Mouse (Mus musculus) T-cell, adult 2 months (primary cell): ENCODE results near the gene Cdc123.

Experiments
- DNase-seq: peaks from one replicate; pipeline ENCODE4 v3.0.0; 2022; ENCODE audit warnings: low spot score

The Cdc123 gene

DNA sequence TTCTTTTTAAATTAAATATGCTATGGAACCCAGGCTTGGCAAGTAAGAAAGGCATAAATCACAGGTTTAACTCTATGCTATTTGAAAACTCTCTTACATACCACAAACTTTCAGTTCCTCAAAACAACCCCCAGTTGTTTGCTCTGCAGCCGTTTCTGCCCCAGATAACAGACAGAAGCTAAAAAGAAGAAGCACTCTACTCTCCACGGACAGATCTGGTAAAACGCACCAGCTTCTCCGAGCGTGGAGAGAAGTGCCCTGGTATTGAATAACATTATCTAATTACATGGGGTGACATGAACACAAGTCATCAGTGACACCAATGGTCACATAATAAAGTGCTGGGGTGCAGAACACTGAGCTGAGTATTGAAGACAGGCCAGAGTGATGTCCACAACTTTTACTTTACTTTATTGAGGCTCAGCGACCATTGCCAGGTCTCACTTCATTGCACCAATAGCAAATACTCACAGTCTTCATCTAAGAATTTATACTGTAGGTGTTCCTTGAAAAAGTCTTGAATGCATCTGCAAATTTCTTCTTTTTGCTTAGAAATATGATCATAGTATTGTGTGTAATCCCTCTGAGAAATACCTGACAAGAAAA, 40.4 kb downstream of the Cdc123 start:
- no peak for DNase-seq

DNA sequence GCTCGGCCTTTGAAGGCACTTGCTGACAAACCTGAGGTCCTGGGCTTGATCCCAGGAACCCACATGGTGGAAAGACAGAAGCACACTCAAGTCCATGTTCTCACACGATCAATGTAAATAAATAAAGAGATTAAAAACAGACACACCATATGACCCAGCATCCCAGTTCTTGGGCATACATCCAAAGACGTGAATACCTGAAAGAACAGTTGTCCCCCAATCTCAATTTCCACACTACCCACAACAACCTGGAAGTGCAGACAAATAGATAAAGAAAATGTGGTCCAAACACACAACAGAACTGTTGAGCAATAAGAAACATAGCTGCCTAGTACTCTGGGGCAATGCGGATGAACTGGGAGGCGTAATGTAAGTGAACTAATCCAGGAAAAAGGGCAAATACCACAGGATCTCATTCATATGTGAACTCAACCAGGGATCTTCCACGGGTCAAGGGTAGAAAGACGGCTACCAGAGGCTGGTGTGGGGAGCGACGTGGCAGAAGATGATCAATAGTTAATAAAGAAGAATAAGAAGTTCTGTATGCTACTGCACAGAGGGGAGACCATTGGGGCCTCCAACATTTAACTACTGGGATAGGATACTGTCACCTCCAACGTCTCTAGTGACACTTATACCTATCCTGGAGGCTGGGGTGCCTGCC, 42.9 kb downstream of the Cdc123 start:
- DNase-seq: no peak

DNA sequence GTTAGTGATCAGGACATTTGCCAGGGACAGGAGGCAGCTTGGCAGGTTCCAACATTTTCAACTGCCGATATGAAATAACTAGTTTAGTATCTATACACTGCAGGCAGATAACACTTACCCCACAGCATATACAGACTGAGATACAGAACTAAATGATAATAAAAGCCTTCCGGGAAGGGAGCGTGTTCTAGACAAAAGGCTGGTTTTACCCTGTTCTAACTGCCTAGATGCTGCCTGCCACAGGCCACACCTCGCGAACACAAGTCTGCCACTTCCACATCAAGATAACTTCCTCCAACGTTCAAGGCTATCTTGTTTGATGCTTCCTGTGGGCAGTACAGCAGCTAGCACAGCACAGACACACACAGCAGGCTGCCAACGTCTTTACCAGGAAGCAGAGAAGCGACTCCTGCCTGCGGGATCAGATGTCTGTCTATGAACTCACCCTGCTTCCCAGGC, 43.8 kb downstream of the Cdc123 start:
- DNase-seq: peak; percentile 16

DNA sequence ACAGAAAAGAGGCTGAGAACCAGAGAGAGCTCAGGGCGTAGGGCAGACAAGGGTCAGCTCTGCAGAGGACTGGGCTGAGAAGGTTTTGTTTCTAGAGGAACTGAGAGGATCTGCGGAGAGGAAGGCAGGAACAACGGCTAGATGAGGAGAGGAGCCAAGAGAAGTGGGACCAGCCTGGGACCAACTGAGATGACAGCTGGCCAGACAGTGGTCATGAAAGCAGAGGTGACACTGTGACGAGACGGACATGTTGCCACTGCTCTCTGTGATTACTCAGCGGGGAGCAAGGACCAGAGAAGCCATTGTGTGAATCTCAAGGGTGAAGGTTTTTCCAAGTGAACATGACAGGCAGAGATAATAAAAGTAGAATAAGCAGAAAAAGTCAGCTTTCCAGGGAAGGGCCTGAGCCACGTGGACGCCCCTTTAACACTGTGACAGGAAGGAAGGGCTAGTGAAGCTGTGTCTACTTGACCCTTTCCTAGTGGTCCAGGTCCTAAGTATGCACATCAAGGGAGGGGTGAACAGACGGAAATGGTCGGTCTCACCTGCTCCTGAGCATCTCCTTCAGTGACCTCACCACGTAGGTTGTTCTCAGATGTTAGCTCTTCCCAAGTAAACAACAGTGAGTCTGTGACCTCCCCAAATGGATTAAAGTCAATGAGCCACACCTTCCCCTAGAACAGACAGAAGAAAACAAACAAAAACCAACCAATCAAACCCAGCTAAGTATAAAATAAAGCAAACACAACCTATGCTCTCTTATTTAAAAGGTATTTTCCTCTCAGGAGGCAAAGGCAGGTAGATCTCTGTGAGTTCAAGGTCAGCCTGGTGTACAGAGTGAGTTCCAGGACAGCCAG, 46.9 kb downstream of the Cdc123 start:
- DNase-seq: no peak

DNA sequence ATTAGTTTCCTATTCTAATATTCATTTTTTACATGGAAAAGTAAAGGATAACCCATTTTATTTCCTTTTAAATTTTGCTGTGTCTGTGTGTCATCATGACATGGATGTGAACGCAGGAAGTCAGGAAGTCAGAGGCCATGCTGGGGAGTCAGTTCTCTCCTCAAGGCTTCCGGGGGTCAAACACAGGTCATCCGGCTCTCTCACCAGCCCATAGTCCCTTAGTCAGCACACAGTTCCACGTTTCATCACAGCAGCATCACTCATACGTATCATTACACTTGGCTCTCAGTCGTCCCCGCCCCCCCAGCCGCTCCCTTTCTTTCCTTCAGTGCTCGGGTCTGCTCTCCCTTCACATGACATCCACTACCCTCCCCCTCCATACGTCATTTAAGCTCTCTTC, 51.2 kb downstream of the Cdc123 start:
- DNase-seq: no peak

DNA sequence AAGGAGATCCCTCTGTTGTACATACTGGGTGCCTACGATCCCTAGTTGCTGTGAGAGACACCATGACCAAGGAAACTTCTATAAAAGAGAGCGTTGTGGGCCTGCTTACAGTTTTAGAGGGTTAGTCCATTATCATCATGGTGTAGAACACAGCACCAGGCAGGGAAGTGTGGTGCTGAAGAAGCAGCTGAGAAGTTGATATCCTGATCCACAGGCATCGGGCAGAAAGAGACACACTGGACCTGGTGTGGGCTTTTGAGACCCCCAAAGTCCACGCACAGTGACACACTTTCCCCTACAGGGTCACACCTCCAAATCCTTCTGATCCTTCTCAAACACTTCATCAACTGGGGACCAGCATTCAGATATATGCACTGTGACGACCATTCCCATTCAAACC, 52.9 kb downstream of the Cdc123 start:
- DNase-seq: no peak

DNA sequence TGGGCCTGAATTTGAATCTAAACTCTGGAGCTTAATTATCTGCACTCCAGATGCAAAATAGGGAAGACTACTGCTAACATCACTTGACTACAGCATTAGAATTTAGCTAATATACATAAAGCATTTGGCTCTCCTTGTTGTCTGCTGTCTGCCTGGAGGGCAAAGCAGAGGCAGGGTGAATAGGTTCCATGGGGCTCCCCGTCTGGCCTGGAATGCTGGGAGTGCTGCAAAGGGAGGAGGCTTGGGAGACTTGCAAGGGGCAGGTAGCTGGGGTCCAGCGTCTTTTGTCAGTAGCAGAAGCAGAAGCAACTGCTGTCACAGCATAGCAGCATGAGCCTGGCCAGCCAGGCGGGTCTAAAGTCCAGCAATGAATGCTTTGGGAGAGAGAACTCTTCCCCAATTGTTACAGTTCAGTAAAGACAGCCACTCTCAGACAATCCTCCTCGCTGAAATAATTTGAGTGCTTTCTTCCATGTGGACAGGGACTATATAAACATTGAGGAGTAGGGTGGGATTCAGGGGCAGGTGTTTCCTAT, 55.3 kb downstream of the Cdc123 start:
- DNase-seq: no peak

DNA sequence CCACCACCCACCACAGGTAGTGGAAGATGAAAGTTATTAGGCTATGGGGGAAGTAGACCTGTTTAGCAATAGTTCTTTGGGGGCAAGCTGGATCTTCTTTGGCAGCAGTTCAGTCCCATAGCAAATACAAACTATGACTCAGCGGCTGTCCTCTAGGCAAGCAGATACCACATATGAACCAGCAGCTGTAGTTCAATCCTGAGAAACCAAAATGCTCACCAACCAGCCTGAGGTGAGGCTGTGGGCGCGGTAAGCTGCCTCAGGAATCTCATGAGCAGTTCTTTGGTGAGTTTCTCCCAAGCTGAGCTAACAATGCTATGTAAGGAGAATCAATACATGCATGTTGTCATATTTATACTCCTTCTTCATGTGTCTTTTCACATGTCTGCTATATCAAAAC, 57.6 kb downstream of the Cdc123 start:
- no peak for DNase-seq

DNA sequence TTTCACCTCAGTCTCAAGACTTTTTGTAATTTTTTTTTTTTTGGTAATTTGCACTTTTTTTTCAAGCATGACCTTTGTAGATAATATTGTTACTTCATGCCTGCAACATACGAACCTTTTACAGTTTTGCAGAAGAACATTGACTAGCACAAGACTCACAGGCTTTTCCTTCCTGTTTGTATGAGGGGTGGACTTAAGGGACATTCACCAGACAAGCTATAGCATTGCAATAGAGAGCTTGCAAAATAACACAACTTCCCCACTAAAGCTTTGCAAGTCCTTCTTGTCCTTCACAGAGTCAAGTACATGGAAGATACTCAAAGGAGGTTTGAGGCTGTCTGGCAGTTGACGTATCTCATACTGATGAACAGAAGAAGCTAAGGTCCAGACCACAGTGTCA, 72.5 kb downstream of the Cdc123 start:
- DNase-seq: no peak

DNA sequence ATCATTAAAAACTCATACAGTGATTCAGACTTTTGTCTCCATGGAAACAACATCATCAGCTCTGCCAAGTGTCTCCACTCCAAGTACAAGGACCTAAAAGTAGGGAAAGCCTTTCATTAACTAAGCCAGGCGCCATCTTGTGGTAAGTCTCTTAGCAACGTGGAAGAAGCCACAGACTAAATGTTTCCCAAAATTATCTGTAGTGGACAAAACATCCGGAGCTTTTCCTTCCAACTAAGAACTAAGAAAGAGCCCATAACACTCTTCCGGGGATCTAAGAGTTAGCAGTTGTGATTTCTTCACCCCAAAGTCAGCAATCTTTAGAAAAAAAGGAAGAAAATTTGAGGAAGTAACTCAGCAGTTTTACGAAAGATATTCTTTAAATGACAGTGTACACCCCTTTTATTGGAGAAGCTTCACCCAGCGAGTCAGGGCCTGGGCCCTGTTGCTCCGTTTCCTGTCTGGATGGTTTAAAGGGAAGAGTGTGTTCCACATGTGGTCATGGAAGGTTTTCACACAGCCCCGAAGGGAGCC, 74.2 kb downstream of the Cdc123 start:
- no peak for DNase-seq

DNA sequence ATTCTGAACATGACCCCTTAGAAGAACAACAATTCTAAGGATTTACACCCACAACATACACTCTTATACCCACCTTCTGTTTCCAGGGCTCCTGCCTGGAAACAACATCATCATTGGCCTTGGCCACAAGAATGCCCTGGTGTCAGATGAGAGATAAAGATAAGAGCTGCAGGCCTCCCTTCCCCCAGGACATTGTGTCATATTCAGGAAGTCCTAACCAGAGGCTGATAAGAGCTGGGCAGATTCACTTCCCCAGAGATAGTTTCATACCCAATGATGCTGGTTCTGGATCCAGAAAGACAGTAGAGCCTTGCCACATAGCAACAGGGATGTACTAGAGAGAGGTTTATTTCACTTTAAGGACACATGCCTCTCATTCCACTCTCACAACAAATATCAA, 75.3 kb downstream of the Cdc123 start:
- no peak for DNase-seq

DNA sequence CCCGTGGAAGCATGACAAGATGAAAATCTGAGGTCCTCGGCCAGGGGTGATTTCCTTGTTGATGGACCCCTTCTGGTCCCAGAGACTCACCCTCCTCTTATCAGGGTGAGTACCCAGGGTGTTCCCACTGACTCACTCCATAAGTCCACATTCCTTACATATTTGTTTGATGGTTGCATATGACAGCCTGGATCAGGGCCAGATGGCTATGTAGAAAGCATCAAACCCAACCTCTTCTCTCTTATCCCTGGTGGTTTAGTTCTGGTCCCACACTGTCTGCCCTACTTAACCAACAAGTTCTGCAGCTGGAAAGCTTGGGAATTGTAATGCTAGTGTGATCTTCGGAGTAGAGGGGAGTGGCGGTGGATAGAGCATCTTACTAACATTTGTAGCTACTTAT, 76.0 kb downstream of the Cdc123 start:
- DNase-seq: no peak

DNA sequence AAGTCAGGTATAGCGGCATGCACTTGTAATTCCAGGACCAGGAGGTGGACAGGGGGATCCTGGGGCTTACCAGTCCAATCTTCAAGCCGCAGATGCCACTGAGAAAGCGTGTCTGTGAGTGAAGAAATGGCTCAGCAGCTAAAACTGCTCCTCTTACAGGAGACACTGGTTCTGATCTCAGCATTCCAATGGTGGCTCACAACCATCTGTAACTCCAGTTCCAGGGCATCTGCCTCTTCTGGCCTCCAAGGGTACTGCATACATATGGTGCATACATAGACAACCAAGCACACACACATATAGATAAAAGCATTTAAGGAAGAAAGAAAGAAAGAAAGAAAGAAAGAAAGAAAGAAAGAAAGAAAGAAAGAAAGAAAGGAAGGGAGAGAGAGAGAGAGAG, 82.9 kb downstream of the Cdc123 start:
- DNase-seq: no peak

DNA sequence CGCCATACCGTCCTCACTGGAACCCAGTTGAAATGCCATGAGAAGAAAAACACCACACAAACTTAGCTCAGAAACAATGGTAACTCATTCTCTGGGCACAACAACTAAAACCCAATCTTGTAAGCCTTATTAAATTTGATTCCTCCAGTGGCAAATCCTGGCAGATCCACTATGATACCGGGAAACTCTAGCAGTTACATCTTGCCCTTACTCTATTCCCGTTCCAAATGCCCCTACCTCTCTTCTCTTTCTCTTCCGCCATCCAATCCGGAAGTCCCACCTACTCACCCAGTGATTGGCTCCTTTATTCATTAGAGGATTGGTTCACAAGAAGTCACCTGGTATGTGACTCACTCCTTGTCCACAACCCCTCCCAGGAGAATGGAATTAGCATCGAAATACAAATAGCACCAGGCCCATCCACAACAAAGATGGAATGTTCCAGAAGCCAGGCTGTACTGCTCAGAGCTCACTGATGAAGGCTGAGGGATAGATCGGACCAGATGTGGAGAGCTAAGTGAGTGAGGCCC, 84.4 kb downstream of the Cdc123 start:
- DNase-seq: no peak

DNA sequence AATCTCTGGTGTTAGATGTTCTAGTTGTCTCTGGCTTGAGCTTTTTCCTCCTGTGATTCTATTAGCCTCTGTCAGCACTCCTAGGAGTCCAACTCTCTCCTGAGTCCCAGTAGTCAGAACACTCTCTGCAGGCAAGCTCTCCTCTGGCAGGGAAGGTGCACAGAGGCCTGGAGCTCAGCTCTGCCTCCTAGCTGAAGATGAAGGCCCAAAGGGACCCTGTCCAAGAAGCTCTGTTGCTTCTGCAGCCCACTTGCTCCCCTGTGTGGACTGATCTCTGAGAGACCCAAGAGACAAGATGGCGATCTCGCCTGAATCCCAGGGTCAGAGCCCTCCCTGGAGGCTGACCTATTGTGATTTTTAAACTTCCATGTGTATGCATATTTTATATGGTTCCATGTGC, 86.4 kb downstream of the Cdc123 start:
- no peak for DNase-seq

DNA sequence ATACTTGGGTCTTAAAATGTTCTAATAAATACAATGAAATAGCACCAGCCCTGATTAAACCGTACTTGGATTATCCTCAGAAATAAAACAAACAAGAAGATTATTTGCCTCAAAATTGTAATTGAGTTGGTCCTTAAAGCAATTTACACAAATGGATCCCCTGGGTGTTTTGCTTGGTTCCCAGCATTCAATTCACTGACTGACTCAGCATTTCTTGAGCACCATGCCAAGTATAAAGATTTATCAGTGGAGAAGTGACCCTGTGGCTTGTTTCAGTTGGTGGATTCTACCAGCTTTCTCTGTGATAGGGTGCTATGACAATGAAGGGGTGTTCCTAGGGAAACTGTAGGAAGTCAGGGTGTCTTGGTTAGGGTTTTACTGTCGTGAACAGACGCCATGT, 94.1 kb downstream of the Cdc123 start:
- no peak for DNase-seq

DNA sequence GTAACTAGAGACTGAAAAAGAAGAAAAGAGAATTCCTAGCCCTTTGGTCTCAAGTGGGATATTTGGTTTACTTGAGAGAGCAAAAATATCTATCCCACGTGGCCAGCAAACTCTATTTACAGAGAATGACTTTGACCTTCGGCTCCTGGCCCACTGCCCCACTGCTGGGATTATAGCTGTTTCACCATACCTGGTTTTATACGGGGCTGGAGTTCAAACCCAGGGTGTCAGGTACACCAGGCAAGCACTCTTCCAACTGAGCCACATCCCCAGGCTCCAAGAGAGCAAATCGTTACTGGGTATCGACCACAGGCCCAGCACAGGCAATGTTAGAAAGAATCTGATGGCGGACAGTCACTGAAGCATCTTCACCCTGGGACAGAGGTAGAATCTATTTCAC, 95.8 kb downstream of the Cdc123 start:
- DNase-seq: no peak

DNA sequence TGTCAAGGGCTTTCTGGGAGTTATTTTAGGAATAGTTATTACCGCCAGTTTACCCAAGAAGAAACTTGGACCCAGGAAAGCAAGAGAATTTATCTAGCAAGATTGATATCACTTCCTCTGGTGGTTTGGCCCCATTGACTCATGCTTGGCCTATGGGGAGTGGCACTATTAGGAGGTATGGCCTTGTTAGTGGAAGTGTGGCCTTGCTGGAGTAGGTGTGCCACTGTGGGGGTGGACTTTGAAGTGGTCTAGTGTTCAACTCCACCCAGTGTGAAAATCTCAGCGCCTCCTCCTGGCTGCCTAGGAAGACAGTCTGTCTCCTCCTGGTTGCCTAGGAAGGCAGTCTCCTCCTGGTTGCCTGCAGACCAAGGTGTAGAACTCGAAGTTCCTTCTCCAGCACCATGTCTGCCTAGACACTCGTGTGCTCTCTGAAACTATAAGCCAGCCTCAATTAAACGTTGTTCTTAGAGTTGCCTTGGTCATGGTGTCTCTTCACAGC, 97.4 kb downstream of the Cdc123 start:
- DNase-seq: no peak

DNA sequence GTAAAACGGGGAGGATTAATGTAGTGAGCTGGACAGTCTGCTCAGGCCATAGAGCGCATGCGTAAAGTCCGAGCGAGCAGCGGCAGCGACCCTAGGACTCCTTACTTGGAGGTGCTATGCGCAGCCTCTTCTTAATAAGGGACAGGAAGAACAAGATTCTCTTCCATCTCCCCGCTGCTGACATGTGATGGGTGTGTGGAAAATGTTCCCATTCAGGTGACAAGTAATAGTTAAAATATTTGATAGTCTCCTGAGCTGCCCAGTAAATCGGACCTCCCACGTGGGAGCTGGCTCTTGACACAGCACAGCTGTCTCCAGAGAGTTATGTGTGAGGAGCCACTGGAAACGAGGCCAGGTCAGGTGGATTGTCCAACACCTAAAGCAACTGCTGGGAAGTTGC, 98.4 kb downstream of the Cdc123 start:
- no peak for DNase-seq
